Mouse (Mus musculus) G1E (cell line): Measurements from ENCODE around the gene Agfg1. TPM values are rescaled to one million over a fixed set of nuclear protein-coding genes. Genes with fewer than 3 reads are reported as not detected.

Experiments used
- ATAC-seq: 2 replicates; pipeline ENCODE4 v1.8.0; 2016; ENCODE audit warnings: mild to moderate bottlenecking; ENCODE audit not compliant: insufficient number of reproducible peaks, poor library complexity, low FRiP score, severe bottlenecking; ENCODE audit errors: extremely low read depth
- DNase-seq: peaks from one replicate; pipeline ENCODE4 v3.0.0; 2012; ENCODE audit warnings: low spot score
- H3K27me3 ChIP-seq: 2 replicates; pipeline ENCODE4 v1.6.1; 2012; ENCODE audit warnings: mild to moderate bottlenecking, low read length, inconsistent platforms; ENCODE audit not compliant: insufficient read depth
- H3K36me3 ChIP-seq: replicated peaks from 2 replicates; pipeline ENCODE3; 2012; ENCODE audit warnings: mild to moderate bottlenecking, inconsistent platforms
- H3K4me1 ChIP-seq: 2 replicates; pipeline ENCODE4 v1.6.1; 2012; ENCODE audit warnings: low read depth, low read length, inconsistent platforms, mixed read lengths; ENCODE audit not compliant: insufficient read depth
- H3K4me3 ChIP-seq: 2 replicates; pipeline ENCODE4 v1.5.1; 2012; ENCODE audit warnings: low read depth, mild to moderate bottlenecking, inconsistent platforms, low read length, moderate library complexity, mixed read lengths
- H3K9me3 ChIP-seq: replicated peaks from 2 replicates; pipeline ENCODE4 v1.6.1; 2012; ENCODE audit warnings: inconsistent platforms
- CTCF ChIP-seq: IDR thresholded peaks from 2 replicates; pipeline ENCODE4 v1.5.1; 2012; ENCODE audit warnings: low read depth, low read length, inconsistent platforms, mixed read lengths
- GATA1 ChIP-seq: IDR thresholded peaks from 2 replicates; pipeline ENCODE4 v1.6.1; 2012; ENCODE audit warnings: borderline replicate concordance, low read length, inconsistent platforms, mixed read lengths
- GATA2 ChIP-seq: IDR thresholded peaks from 2 replicates; pipeline ENCODE4 v1.6.1; 2012; ENCODE audit warnings: low read depth, low read length, inconsistent platforms, borderline replicate concordance
- POLR2AphosphoS5 ChIP-seq: IDR thresholded peaks from 2 replicates; pipeline ENCODE4 v1.6.1; 2012; ENCODE audit warnings: low read depth, low read length, inconsistent platforms; ENCODE audit not compliant: insufficient replicate concordance
- TAL1 ChIP-seq: conservative IDR thresholded peaks from 2 replicates; pipeline ENCODE4 v1.6.1; 2012; ENCODE audit warnings: low read depth, low read length, inconsistent platforms, mixed read lengths
- polyA plus RNA-seq: library from polyadenylated mRNA; stranded (reverse); fragments of >175 nt; gene quantifications from 2 replicates; pipeline ENCODE4 v1.2.3, GENCODE M21; 2012
- total RNA-seq, 2 experiments: library from RNA; stranded (forward) in 1 of 2; stranded (reverse) in 1 of 2; fragments of 200-1000 nt in 1 of 2; fragments of >200 nt in 1 of 2; fragmentation: Nextera tagmentation in 1 of 2; gene quantifications; 2 replicates each; pipeline ENCODE4 v1.2.3; 2014 to 2017

Gene Agfg1
- total RNA-seq (2014; fragmentation: Nextera tagmentation) (303 and 306 TPM in 2 replicates), total RNA-seq (2017) (121 and 135 TPM in 2 replicates), polyA plus RNA-seq (30.4 and 32.1 TPM in 2 replicates)

GRCm38 (mm10) chr1:82839296-82839613, at the start of gene Agfg1:
TSS of gene Agfg1 (plus strand) at chr1:82839483.
- DNase-seq, result peak; percentile 98
- H3K4me1 ChIP-seq, result peaks cover 73% of the 10 kb centered on the region
- H3K27me3 ChIP-seq, result no peaks in the 10 kb centered on the region
- TF ChIP-seq GATA2, result no peak
- peak; percentile 99 for TF ChIP-seq CTCF
- no peak for TF ChIP-seq TAL1
- no peak for TF ChIP-seq POLR2AphosphoS5
- TF ChIP-seq GATA1, result no peak
- peak within 1 kb of the TSS; percentile 89 for H3K4me3 ChIP-seq
- peaks cover 25% of the 10 kb centered on the region for H3K36me3 ChIP-seq
- peak; percentile 2; the same call in 1 of the 2 replicates for ATAC-seq
- H3K9me3 ChIP-seq, result no peaks in the 10 kb centered on the region

- Histone ChIP-seq H3K4me1 (peaks cover 24% of the 10 kb centered on the region), H3K4me3 (no peak overlapping the region), H3K36me3 (no peaks in the 10 kb centered on the region), H3K9me3 (no peaks in the 10 kb centered on the region), H3K27me3 (peaks cover 23% of the 10 kb centered on the region)
- ATAC-seq, result no peak
- no peak for DNase-seq
- no peak for TF ChIP-seq CTCF
- TF ChIP-seq TAL1, result no peak
- no peak for TF ChIP-seq POLR2AphosphoS5
- TF ChIP-seq GATA1, result no peak
These were observed 48.2 kb upstream of the Agfg1 start for GRCm38 (mm10) chr1:82791105-82791504.

DNA sequence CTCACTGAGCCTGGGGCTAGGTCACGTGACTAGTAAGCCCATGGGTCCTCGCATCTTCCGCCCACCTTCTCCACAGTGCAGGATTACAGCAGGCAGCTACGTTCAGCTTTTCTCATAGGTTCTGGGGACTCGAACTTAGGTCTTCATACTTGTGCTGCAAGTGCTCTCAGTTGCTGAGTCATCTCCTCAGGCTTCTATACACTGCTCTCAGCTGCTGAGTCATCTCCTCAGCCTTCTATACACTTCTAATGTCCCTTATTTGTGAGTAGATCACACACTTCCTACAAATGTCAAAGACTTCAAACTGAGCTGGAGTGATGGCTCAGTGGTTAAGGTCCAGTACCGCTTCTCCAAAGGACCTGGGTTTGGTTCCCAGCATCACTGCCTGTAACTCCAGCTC, 47.0 kb upstream of the Agfg1 start:
- Histone ChIP-seq H3K4me3 (no peak overlapping the region), H3K36me3 (no peaks in the 10 kb centered on the region), H3K27me3 (peaks cover 22% of the 10 kb centered on the region), H3K9me3 (no peaks in the 10 kb centered on the region), H3K4me1 (peaks cover 30% of the 10 kb centered on the region)
- no peak for DNase-seq
- TF ChIP-seq GATA1 (no peak), GATA2 (no peak), CTCF (no peak), POLR2AphosphoS5 (no peak), TAL1 (no peak)
- ATAC-seq, result no peak

- Histone ChIP-seq H3K36me3 (no peaks in the 10 kb centered on the region), H3K27me3 (peaks cover 17% of the 10 kb centered on the region), H3K9me3 (no peaks in the 10 kb centered on the region), H3K4me3 (no peak overlapping the region), H3K4me1 (peaks cover 26% of the 10 kb centered on the region)
- DNase-seq (no peak), ATAC-seq (no peak)
- no peak for TF ChIP-seq GATA2
- no peak for TF ChIP-seq GATA1
- no peak for TF ChIP-seq TAL1
- no peak for TF ChIP-seq POLR2AphosphoS5
- no peak for TF ChIP-seq CTCF
These were observed 46.2 kb upstream of the Agfg1 start for GRCm38 (mm10) chr1:82793110-82793509.

DNA sequence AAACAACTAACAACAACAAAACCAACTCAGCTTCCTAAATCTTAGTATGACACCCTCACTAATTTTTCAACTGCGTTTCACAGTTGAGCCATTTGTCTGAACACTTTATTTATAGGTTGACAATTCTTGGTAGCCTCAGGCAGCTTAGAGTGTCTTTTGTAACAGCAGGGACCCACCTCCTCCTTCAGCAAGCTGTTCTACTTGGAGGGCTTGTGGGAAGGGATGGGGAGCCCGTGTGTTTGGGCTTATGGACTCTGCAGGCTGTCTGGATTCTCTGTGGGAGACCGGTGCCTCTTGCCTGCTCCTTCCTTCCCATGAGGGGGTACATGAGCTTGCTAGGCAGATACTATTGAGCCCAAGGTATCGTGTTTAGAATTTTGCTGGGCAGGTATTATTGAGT, 45.3 kb upstream of the Agfg1 start:
- DNase-seq (no peak), ATAC-seq (no peak)
- Histone ChIP-seq H3K9me3 (no peaks in the 10 kb centered on the region), H3K4me1 (peaks cover 27% of the 10 kb centered on the region), H3K36me3 (no peaks in the 10 kb centered on the region), H3K4me3 (no peak overlapping the region), H3K27me3 (peaks cover 18% of the 10 kb centered on the region)
- no peak for TF ChIP-seq CTCF
- no peak for TF ChIP-seq TAL1
- no peak for TF ChIP-seq POLR2AphosphoS5
- no peak for TF ChIP-seq GATA1
- TF ChIP-seq GATA2, result no peak

GRCm38 (mm10) chr1:82795211-82795610, 44.1 kb upstream of the Agfg1 start:
- DNase-seq (no peak), ATAC-seq (no peak)
- Histone ChIP-seq H3K9me3 (no peaks in the 10 kb centered on the region), H3K27me3 (peaks cover 18% of the 10 kb centered on the region), H3K4me1 (peaks cover 24% of the 10 kb centered on the region), H3K36me3 (no peaks in the 10 kb centered on the region), H3K4me3 (no peak overlapping the region)
- TF ChIP-seq POLR2AphosphoS5, result no peak
- no peak for TF ChIP-seq TAL1
- TF ChIP-seq GATA1, result no peak
- no peak for TF ChIP-seq GATA2
- no peak for TF ChIP-seq CTCF
